Mouse (Mus musculus): ENCODE data around the gene Fbl. TPM values are rescaled to one million over a fixed set of nuclear protein-coding genes. Genes with fewer than 3 reads are reported as not detected.

Gene Fbl
- polyA plus RNA-seq (2012; rRNA removed) (135 and 219 TPM in 2 replicates), polyA plus RNA-seq (2014; fragmentation: Nextera tagmentation; extraction: Ambion mirVana) (24.4 and 29.7 TPM in 2 replicates)

- peak within 1 kb of the TSS; percentile 99 for H3K4me2 ChIP-seq (ENCODE audit: low read depth)
- DNase-seq (ENCODE audit: low read depth in 3 of 3, low spot score in 3 of 3) (peak; percentile 83 to 86 (median 86)), ATAC-seq (ENCODE audit: insufficient read depth) (peak; percentile 85)
- WGBS (ENCODE audit: insufficient replicate concordance): under 1% methylated on average over 77 of the region's 80 CpGs
- peak within 1 kb of the TSS; percentile 86 for H3K9ac ChIP-seq (replicated peaks)
- peaks cover 10 to 20% of the 10 kb centered on the region in 2 experiments for H3K4me1 ChIP-seq (replicated peaks; ENCODE audit: control insufficient read depth in 2 of 2, insufficient read depth in 2 of 2, low read length in 1 of 2)
- no peaks in the 10 kb centered on the region for H3K36me3 ChIP-seq (replicated peaks; ENCODE audit: control insufficient read depth, insufficient read depth, low read depth)
- no peaks in the 10 kb centered on the region; the same call in 1 of the 2 replicates for H3K9me3 ChIP-seq (ENCODE audit: control insufficient read depth, low read length)
- H3K4me3 ChIP-seq (ENCODE audit: insufficient read depth in 1 of 2, low read depth in 2 of 2, low read length in 2 of 2): peak within 1 kb of the TSS; percentile 77 to 80
- H3K27ac ChIP-seq: peak within 1 kb of the TSS; percentile 88
- no peak for TF ChIP-seq EP300 (IDR thresholded peaks at IDR 0.05; ENCODE audit: low read depth)
- TF ChIP-seq CTCF (IDR thresholded peaks at IDR 0.05; ENCODE audit: low read depth): no peak
- no peaks in the 10 kb centered on the region for H3K27me3 ChIP-seq (ENCODE audit: control insufficient read depth, insufficient read depth, low read length)
These were observed at the start of gene Fbl for GRCm38 (mm10) chr7:28169489-28170422. TSS of gene Fbl (plus strand) at chr7:28169710.

GRCm38 (mm10) chr7:28129166-28129565 lies 40.3 kb upstream of the Fbl start, which contains the start of gene 9530053A07Rik:
TSS of gene 9530053A07Rik (plus strand) at chr7:28129466.
- no peak within 1 kb of the TSS for H3K4me3 ChIP-seq (ENCODE audit: insufficient read depth in 1 of 2, low read depth in 2 of 2, low read length in 2 of 2)
- no peaks in the 10 kb centered on the region for H3K4me1 ChIP-seq (replicated peaks; ENCODE audit: control insufficient read depth in 2 of 2, insufficient read depth in 2 of 2, low read length in 1 of 2)
- H3K27ac ChIP-seq: no peak within 1 kb of the TSS
- no peaks in the 10 kb centered on the region for H3K27me3 ChIP-seq (ENCODE audit: control insufficient read depth, insufficient read depth, low read length)
- H3K36me3 ChIP-seq (replicated peaks; ENCODE audit: control insufficient read depth, insufficient read depth, low read depth): no peaks in the 10 kb centered on the region
- ATAC-seq (ENCODE audit: insufficient read depth): no peak
- no peak for DNase-seq (ENCODE audit: low read depth in 3 of 3, low spot score in 3 of 3)
- H3K4me2 ChIP-seq (ENCODE audit: low read depth): no peak within 1 kb of the TSS
- TF ChIP-seq EP300 (IDR thresholded peaks at IDR 0.05; ENCODE audit: low read depth): no peak
- no peak for TF ChIP-seq CTCF (IDR thresholded peaks at IDR 0.05; ENCODE audit: low read depth)
- WGBS (ENCODE audit: insufficient replicate concordance): 54% methylated on average over 5 of the region's 5 CpGs
- no peak within 1 kb of the TSS for H3K9ac ChIP-seq (replicated peaks)
- no peaks in the 10 kb centered on the region for H3K9me3 ChIP-seq (ENCODE audit: control insufficient read depth, low read length)

GRCm38 (mm10) chr7:28137613-28138012 lies 31.9 kb upstream of the Fbl start:
- Histone ChIP-seq H3K27ac (no peak overlapping the region), H3K4me1 (replicated peaks; ENCODE audit: control insufficient read depth in 2 of 2, insufficient read depth in 2 of 2, low read length in 1 of 2) (no peaks in the 10 kb centered on the region), H3K4me3 (ENCODE audit: insufficient read depth in 1 of 2, low read depth in 2 of 2, low read length in 2 of 2) (no peak overlapping the region), H3K9me3 (ENCODE audit: control insufficient read depth, low read length) (no peaks in the 10 kb centered on the region), H3K9ac (replicated peaks) (no peak overlapping the region), H3K36me3 (replicated peaks; ENCODE audit: control insufficient read depth, insufficient read depth, low read depth) (no peaks in the 10 kb centered on the region), H3K27me3 (ENCODE audit: control insufficient read depth, insufficient read depth, low read length) (no peaks in the 10 kb centered on the region), H3K4me2 (ENCODE audit: low read depth) (no peak overlapping the region)
- TF ChIP-seq CTCF (IDR thresholded peaks at IDR 0.05; ENCODE audit: low read depth) (peak; percentile 53), EP300 (IDR thresholded peaks at IDR 0.05; ENCODE audit: low read depth) (no peak)
- ATAC-seq (ENCODE audit: insufficient read depth): no peak
- 39% methylated on average over 5 of the region's 5 CpGs for WGBS (ENCODE audit: insufficient replicate concordance)
- DNase-seq (ENCODE audit: low read depth in 3 of 3, low spot score in 3 of 3): peak in 2 of 3 experiments; percentile 4 to 6

GRCm38 (mm10) chr7:28148263-28148662 lies 21.2 kb upstream of the Fbl start:
- no peaks in the 10 kb centered on the region for H3K36me3 ChIP-seq (replicated peaks; ENCODE audit: control insufficient read depth, insufficient read depth, low read depth)
- WGBS (ENCODE audit: insufficient replicate concordance): 13% methylated on average over 3 of the region's 3 CpGs
- no peaks in the 10 kb centered on the region for H3K9me3 ChIP-seq (ENCODE audit: control insufficient read depth, low read length)
- H3K4me2 ChIP-seq (ENCODE audit: low read depth): no peak overlapping the region
- no peaks in the 10 kb centered on the region for H3K4me1 ChIP-seq (replicated peaks; ENCODE audit: control insufficient read depth in 2 of 2, insufficient read depth in 2 of 2, low read length in 1 of 2)
- ATAC-seq (ENCODE audit: insufficient read depth) (no peak), DNase-seq (ENCODE audit: low read depth in 3 of 3, low spot score in 3 of 3) (no peak)
- no peak overlapping the region for H3K9ac ChIP-seq (replicated peaks)
- TF ChIP-seq EP300 (IDR thresholded peaks at IDR 0.05; ENCODE audit: low read depth) (no peak), CTCF (IDR thresholded peaks at IDR 0.05; ENCODE audit: low read depth) (peak; percentile 88)
- no peaks in the 10 kb centered on the region for H3K27me3 ChIP-seq (ENCODE audit: control insufficient read depth, insufficient read depth, low read length)
- no peak overlapping the region for H3K4me3 ChIP-seq (ENCODE audit: insufficient read depth in 1 of 2, low read depth in 2 of 2, low read length in 2 of 2)
- no peak overlapping the region for H3K27ac ChIP-seq

GRCm38 (mm10) chr7:28149841-28150240 lies 19.7 kb upstream of the Fbl start:
- no peak for ATAC-seq (ENCODE audit: insufficient read depth)

More at GRCm38 (mm10) chr7:28149841-28150240, 19.7 kb upstream of the Fbl start:
- WGBS (ENCODE audit: insufficient replicate concordance): 64% methylated on average over 1 of the region's 1 CpGs
- no peak for DNase-seq (ENCODE audit: low read depth in 3 of 3, low spot score in 3 of 3)
- H3K4me1 ChIP-seq (replicated peaks; ENCODE audit: control insufficient read depth in 2 of 2, insufficient read depth in 2 of 2, low read length in 1 of 2): no peaks in the 10 kb centered on the region
- H3K4me3 ChIP-seq (ENCODE audit: insufficient read depth in 1 of 2, low read depth in 2 of 2, low read length in 2 of 2): no peak overlapping the region
- TF ChIP-seq CTCF (IDR thresholded peaks at IDR 0.05; ENCODE audit: low read depth) (no peak), EP300 (IDR thresholded peaks at IDR 0.05; ENCODE audit: low read depth) (no peak)
- H3K4me2 ChIP-seq (ENCODE audit: low read depth): no peak overlapping the region
- no peak overlapping the region for H3K9ac ChIP-seq (replicated peaks)
- H3K36me3 ChIP-seq (replicated peaks; ENCODE audit: control insufficient read depth, insufficient read depth, low read depth): no peaks in the 10 kb centered on the region
- no peak overlapping the region for H3K27ac ChIP-seq
- no peaks in the 10 kb centered on the region for H3K27me3 ChIP-seq (ENCODE audit: control insufficient read depth, insufficient read depth, low read length)
- H3K9me3 ChIP-seq (ENCODE audit: control insufficient read depth, low read length): no peaks in the 10 kb centered on the region

Measured in liver, embryonic 14.5 days (tissue).